Mouse (Mus musculus) C2C12 (cell line): Measurements from ENCODE around the gene Sgsm2.

ENCODE experiments used
- CTCF ChIP-seq: IDR thresholded peaks from one replicate; pipeline ENCODE4 v1.5.1; 2011; ENCODE audit not compliant: control insufficient read depth, insufficient read depth, insufficient read length
- MAX ChIP-seq: IDR thresholded peaks from one replicate; pipeline ENCODE4 v1.6.1; 2011; ENCODE audit warnings: mild to moderate bottlenecking, control low read depth

DNA sequence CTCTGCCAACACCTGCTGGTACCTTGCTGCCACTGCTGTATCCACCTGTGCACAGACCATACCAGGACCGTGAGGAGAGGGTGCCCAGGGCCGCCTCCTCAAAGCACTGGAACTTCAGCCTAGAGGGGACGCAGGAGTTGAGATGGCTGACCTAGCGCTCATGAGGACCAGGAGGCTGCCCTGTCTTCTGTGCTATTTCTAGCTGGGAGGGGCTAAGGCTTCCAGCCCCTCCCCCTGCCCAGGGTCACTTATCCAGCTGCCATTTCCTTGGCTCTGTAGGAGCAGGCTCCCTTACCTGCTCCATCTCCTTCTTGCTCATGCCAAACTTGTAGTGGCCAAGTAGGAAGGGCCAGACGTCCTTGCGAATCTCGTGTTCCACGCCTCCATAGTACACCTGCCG, 39.1 kb downstream of the Sgsm2 start:
- TF ChIP-seq CTCF (no peak), MAX (no peak)
